Mouse (Mus musculus): ENCODE measurements at regions not wholly inside any gene's neighbourhood (a gene's known extent, or its start where the extent isn't known, plus 50 kb on each side); places are given as distances from the start of the nearest gene placed in this dataset.

DNA sequence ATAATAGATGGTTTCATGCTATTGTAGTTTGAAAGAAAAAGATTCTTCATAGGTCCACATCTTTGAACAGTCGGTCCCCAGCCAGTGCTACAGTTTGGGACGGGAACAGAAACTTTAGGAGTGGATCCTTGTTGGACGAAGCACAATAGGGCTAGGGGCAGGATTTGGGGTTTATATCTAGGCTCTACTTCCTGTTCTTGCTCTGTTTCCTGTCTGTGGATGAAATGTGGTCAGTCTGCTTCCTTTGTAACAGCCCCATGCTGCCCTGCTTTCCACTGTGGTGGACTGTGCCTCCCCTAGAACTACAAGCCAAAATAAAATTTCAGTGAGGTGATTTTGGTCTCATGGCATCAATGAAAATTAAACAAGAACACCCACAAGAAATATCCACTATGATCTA is 510.2 kb downstream of the Lmo4 start:
- no peak for DNase-seq

GRCm38 (mm10) chr3:143685742-143686141 is 519.3 kb downstream of the Lmo4 start:
- no peak for DNase-seq

DNA sequence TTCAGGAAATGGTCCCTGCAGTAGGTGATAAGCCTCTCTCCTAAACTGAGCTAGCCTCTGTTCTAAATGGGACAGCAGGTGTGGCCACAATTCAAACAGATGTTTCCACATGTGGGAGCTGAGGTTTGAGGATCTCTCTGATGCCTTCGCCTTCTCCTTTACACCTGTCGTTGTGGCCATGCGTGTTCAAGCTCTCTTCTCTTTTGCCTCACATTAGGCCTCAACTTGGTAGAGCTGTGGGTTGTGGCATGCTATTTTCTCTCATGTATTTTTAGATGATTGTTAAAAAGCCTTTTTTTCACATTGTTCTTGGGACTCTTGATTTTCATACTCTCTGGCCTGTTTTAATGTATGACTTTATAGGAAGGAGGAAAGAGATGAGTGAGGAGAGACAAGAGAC is 526.8 kb downstream of the Lmo4 start:
- no peak for DNase-seq

- DNase-seq = no peak
Measured at GRCm38 (mm10) chr3:143674855-143675254, 530.2 kb downstream of the Lmo4 start.

DNA sequence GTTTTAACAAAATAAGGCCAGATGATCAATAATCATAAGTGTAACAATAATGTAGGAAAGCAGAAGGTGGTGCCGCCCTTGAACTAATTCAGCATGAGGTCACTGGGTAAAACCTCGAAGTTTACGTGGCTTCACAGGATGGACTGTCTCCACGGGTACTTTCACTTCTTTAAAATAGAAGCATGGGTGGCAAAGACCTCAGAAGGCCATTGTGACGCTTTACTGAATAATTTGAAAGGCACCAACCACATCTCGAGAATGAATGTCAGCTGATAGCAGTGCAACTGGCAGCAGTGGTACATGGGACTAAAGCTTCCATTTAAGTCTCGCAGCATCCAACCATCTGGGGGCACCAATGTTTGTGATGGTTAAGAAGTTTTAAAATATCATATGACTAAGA is 530.6 kb downstream of the Lmo4 start:
- no peak for DNase-seq

- no peak for DNase-seq
Measured at GRCm38 (mm10) chr3:143662041-143662685, 542.9 kb downstream of the Lmo4 start.

DNA sequence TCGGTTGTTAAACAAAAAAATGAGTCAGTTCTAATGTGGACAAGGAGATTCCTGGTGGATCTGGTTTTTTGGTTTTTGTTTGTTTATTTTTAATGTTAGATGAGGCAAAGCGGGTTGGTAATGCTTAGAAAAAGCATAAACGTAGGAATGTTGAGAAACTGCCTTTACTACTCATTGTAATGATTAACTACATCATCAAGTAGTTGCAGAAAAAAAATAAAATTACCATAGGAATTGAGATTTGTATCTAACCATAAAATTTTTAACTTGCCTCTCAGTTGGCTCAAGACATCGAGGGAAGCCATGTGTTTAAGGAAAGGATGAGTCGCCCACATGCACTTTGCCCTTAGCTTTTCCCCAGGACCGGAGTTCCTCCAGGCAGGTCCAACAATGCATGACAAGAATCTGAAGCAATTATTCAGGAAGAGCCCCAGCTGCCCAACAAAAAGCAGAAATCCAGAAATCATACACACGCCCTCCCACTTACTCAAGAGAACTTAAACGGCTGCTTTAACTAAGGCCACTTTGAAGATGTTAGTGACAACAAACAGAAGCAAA is 545.5 kb downstream of the Lmo4 start:
- DNase-seq = no peak

- no peak for DNase-seq
Measured at GRCm38 (mm10) chr3:143647237-143647636, 557.8 kb downstream of the Lmo4 start.

- no peak for DNase-seq
Measured at GRCm38 (mm10) chr3:143646836-143647235, 558.2 kb downstream of the Lmo4 start.

- no peak for DNase-seq
Measured at GRCm38 (mm10) chr3:143633036-143633435, 572.0 kb downstream of the Lmo4 start.

DNA sequence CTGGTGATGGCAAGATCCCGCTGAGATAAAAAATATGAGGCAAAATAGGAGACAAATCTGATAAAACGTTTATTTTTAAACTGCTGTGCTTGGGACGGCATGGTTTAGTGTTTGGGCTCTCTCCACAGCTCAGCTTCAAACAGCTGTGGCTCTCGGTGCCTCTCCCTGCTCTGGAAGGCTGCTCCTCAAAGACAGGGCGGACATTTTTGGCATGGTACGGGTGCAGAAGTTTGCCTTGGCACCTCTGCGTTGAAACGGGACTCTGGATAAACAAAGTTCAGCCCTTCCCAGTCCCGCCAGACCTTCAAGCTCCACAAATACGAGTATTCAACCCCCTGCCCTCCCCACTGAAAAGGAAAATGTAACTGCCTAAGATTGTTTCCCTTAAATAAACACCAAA is 573.8 kb downstream of the Lmo4 start:
- no peak for DNase-seq

- no peak for DNase-seq
Measured at GRCm38 (mm10) chr3:143624906-143625305, 580.1 kb downstream of the Lmo4 start.

GRCm38 (mm10) chr3:143622275-143622674 is 582.7 kb downstream of the Lmo4 start:
- DNase-seq = no peak

DNA sequence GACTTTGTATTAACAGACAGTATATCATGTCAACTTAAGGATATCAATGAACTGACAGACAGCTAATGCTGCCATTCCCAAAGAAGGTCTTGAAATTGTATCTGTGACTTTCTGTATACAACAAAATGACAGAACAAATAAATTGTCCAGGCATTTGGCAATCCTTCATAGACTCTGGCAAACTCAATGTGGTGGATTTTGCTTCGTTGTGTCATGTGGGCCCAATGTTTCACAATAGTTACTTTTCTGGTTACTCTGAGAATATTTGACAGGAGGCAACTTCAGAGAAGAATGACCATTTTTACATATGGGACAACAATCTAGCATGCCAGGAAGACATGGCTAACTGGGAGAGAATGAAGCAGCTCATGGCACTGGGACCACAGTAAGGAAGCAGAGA is 585.9 kb downstream of the Lmo4 start:
- no peak for DNase-seq

DNA sequence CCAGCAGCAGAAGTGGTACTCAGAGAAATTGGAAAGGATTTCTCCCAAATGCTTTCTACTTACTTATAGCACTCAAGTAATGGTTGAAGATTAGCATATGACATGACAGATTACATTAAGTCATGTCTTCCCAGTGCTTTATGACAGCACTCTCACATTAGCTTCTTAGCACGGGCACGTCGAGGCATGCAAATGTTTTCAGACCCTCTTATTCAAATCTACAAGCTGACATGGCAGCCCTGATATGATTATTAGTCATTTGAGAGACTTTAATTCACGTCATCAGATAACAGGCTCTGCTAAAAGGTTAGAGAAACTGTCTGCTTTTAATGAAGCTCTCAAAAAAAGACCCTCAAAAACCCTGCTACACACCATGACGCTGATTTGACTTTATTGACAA is 590.1 kb downstream of the Lmo4 start:
- DNase-seq = no peak

DNA sequence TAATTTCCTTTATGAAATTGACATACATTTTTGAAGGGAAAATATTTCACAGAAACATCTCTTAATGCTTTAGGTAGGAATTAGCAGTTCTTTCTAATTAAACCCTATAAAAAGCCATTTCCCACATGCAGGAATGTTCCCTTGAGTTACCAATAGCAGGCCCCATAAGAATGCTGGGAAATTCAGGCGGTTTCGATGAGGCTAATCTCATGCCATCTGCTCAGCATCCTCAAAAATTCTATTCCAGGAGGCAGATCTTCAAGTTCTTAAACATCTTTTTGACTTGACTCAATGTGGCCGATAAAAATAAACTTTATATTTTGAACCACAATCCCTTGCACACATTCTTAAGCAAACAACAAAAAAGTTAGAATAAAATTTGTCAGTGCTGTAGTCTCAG is 591.0 kb downstream of the Lmo4 start:
- no peak for DNase-seq

- no peak for DNase-seq
Measured at GRCm38 (mm10) chr3:143609673-143610072, 595.3 kb downstream of the Lmo4 start.

- peak; percentile 29 for DNase-seq
Measured at GRCm38 (mm10) chr3:143599120-143599519, 605.9 kb downstream of the Lmo4 start.

DNA sequence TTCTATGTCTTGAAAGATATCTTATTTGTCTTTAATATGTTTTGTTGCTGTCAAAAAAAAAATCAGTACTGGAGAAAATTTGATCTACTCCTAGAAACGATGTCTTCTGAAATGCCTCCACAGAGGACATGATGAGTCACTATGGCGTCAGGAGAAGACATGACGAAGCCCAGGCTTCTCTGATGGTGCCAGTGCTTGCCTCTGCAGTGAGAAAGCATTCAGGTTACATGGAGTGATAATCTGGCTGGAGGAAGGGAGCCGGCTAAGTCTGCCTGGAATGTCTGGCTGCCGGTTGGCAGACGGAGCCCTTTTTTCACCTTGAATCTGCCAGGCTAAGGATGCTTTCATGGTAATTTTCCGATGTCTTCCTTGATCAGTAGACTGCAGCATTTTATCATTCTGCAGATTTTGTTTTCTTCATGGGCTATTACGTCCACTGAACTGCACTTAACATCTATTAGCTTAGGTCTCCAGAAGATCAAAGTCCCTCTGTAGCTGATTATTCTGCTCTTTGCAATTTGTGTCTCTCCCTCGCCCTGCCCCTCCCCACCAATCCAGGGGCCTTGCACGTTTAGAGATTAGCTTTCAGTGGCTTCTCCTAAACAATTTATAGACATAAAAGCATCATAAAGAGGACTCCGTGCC is 607.9 kb downstream of the Lmo4 start:
- DNase-seq = peak; percentile 48

- DNase-seq = no peak
Measured at GRCm38 (mm10) chr3:143596011-143596683, 608.9 kb downstream of the Lmo4 start.

GRCm38 (mm10) chr3:143595081-143595480 is 609.9 kb downstream of the Lmo4 start:
- no peak for DNase-seq

DNA sequence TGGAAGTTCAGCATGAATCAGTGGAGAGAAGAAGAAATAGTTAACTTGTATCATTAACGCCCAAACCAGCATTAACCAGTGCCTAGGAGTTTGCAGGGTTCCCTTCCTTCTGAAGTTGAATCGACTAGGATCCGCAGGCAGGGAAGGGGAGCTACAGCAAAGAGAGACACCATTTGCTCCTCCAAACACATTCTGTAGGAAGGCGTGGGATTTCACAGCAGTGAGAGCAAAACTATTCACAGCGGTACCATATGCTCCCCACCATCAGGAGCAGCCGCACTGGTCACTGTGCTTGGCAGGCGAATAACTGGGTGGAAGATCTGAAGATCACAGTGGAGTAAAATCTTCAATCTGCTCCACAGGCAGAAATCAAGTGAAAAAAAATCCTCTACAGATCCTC is 610.3 kb downstream of the Lmo4 start:
- no peak for DNase-seq

GRCm38 (mm10) chr3:143586653-143587052 is 618.4 kb downstream of the Lmo4 start:
- DNase-seq = peak; percentile 14
